Mouse (Mus musculus): ENCODE measurements around the gene Acsbg1. TPM values are rescaled to one million over a fixed set of nuclear protein-coding genes. Genes with fewer than 3 reads are reported as not detected.

The Acsbg1 gene
- polyA plus RNA-seq, 1 experiment = 1.5 TPM

DNA sequence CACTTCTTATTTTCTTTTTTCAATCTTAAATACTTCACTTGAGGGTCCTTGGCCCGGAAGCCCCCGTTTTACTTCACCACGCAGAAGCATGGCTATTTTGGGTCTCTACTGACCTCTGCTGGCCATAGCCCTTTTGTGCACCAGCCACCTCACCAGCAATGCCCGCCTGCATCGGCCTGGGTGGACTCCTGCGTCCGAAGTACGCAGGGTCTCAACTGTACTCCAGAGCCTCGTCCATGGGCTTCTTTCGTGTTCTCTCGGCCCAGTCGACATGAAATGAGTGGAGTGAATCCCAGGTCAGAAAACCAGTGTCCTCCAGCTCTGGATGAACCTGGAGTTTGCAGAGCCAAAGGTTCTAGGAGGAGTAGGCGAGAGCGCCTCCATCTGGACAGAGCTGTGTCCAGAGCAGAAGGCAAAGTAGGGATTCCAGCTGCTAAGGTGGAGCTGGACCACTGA is 14.9 kb upstream of the Acsbg1 start:
- WGBS = 4% methylated on average over 14 of the region's 14 CpGs

DNA sequence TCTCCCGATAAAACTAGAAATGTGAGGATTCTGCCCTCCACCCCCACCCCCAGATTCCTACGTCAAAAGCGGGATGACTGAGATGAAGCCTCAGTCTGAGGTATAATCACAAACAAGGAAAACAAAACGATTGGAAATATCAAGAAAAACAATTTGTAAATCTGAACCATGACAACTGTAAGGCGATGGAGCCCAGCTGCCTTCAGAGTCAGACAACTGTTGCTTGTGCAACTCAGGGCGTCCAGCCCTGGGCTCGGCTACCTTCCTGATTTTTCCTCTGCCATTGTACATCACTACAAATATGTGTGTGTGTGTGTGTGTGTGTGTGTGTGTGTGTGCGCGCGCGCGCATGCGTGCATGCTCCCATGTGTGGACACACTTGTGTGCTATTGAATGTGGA is 12.2 kb upstream of the Acsbg1 start:
- no peak for DNase-seq (ENCODE audit: low read depth, low spot score)
- WGBS = 85% methylated on average over 13 of the region's 13 CpGs

More for the DNA sequence above, 14.9 kb upstream of the Acsbg1 start:
- DNase-seq (ENCODE audit: low read depth, low spot score) = peak; percentile 28

DNA sequence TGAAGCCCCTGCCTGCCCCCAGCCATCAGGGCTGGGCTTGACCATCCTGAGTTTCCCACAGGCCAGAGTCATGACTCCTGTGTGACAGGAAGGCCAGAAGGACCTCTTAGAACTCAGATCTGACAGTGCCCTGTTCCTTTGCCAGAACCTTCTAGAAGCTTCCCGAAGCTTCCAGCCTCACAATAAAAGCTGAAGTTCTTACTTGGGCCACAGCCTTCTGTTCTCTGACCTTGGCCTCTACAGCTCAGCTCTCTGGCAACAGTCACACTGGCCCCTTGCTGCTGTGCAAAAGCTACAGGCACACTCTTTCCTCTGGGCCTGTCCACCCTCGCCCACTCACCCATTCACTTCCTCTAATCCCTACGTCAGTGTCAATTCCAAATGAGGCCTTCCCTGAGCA is 10.3 kb upstream of the Acsbg1 start:
- no peak for DNase-seq (ENCODE audit: low read depth, low spot score)
- WGBS = 85% methylated on average over 3 of the region's 3 CpGs

DNA sequence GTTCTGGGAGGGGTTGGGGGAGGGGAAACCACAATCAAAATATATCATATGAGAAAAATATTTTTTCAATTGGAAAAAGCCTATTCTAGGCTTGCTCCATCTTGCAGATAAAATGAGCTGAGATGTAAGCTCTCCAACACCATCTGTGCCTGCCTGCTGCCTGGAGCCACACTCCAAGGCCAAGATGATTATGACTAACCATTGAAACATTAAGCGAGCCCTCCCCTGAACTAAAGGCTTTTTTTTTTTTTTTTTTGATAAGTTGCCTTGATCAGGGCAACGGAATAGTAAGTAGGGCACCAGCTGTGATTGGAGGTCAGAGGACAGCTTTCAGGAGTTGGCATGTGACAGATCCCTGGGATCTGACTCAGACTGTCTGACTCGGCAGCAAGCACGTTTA is 6.8 kb upstream of the Acsbg1 start:
- DNase-seq (ENCODE audit: low read depth, low spot score) = no peak
- 58% methylated on average over 4 of the region's 4 CpGs for WGBS

DNA sequence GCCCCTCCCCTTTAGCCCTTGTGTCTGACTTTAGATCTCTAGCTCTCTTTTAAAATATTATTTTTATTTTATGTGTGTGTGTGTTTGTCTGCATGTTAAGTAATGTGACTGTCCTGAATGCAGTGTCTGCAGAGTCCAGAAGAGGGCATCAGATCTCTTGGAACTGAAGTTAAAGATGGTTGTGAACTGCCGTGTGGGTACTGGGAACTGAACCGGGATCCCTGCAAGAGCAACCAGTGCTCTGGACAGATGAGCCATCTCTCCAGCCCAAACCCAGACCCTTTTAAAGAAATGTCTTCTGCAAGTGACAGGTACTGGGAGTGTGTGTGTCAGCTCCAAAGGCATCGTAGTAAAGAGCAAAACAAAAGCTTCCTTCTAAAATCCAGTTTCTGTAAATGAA is 4.4 kb upstream of the Acsbg1 start:
- WGBS = 94% methylated on average over 3 of the region's 3 CpGs
- DNase-seq (ENCODE audit: low read depth, low spot score) = no peak

DNA sequence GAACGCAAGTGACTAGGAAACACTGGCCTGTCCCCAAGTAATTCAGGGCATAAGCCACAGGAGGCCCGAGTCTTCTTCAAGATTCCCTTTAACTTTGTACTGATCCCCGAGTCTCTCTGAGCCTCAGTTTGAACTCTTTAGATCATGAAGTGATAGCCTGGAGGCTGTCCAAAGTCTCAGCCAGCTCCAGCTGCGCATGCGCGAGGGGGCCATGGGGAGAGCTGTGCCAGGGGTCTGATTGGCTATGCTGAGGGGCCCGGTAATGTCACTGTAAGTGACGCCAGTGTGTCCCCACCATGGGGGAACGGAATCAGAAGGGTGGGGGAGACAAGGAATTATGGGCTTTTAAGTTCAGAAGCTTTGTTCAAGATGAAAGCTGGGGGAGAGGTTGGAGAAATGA is 2.7 kb upstream of the Acsbg1 start:
- 82% methylated on average over 9 of the region's 9 CpGs for WGBS

DNA sequence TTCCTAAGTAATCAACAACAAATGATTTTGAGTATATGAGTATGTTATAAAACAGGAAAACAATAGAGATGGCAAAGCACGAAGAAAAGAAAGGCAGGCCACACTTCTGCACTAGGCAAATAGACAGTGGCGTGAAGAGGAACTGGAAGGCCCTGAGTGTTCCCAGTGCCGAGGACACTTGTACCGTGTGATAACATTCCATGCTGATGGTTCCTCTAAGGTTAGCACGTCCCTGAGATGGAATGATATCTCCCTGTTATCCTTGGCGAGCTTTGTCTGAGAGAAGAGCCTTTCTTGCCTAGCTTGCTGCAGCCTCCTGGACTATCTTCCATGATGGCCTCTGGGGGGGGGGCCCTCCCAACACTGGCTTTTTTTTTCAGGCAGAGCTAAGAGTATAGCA is 2.9 kb downstream of the Acsbg1 start:
- 77% methylated on average over 6 of the region's 6 CpGs for WGBS
- no peak for DNase-seq (ENCODE audit: low read depth, low spot score)

More for the DNA sequence above, 2.7 kb upstream of the Acsbg1 start:
- no peak for DNase-seq (ENCODE audit: low read depth, low spot score)

DNA sequence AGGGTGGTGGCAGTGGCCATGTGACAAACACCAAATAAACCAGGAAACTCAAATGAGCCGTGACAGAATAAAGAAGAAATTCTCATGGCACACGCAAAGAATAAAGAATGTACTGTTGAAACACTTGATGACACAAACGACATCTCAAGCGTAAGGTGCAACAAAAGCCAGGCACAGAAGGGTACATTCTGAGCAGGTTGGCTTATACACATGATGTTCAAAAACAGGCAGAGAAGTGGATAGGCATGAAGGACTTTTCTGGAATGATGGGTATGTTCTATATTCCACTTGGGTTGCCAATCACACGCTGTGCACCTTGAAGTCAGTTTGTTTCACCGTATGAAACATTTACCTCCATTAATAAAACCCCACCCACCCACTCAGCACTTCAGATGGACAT is 5.3 kb downstream of the Acsbg1 start:
- no peak for DNase-seq (ENCODE audit: low read depth, low spot score)
- WGBS = 78% methylated on average over 6 of the region's 6 CpGs

DNA sequence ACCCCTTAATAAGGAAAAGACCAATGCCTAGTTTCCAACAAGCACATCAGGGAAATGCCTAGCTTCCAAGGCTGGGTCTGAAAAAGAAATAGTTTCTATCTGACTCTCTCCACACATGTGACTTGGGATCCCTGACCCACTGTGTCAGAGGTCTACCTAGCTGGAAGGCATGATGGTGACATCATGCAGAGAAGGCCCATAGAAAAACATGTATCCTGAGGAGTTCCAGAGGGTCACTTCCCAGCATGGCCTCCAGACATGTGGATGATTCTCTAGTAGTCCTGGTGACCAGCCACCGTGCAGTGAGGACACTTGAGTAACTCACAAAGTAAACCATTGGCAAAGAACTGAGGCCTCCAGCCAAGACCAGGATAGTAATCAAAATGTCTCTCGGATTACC is 5.8 kb downstream of the Acsbg1 start:
- DNase-seq (ENCODE audit: low read depth, low spot score) = no peak

DNA sequence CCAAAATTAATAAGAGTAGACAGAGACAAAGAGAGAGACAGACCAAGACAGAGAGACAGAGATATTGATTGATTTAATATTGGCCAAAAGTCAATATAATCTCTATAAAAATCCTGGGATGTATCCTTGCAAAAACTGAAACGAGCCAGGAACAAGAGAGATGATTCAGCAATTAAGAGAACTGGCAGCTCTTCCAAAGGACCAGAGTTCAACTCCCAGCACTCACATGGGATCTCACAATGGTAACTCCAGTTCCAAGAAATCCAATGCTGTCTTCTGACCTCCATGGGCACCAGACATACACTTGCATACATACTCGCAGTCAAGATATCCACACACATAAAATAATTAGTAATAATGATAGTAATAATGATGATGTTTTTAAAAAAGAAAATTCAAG is 8.9 kb downstream of the Acsbg1 start:
- WGBS = 64% methylated on average over 2 of the region's 2 CpGs
- no peak for DNase-seq (ENCODE audit: low read depth, low spot score)

More for the DNA sequence above, 5.8 kb downstream of the Acsbg1 start:
- WGBS = 69% methylated on average over 2 of the region's 2 CpGs

DNA sequence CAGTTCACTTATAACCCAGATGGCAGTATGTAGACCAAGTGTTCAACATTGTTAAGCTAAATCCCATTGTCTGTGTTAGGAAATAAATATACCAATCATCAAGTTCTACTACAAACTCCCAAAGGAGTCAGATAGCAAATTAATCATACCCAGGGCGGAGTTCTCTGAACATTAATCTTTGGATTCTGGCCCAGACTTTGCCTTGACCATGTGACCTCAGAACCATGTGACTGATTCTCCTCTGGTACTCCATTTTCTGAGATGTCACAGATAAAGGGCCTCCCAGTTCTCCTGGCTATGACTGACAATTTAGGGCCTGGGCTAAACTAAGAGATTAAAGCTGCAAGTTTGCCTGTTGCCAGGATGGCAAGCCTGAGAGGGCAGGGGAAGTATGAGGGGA is 12.3 kb downstream of the Acsbg1 start:
- WGBS = 76% methylated on average over 1 of the region's 1 CpGs
- no peak for DNase-seq (ENCODE audit: low read depth, low spot score)

DNA sequence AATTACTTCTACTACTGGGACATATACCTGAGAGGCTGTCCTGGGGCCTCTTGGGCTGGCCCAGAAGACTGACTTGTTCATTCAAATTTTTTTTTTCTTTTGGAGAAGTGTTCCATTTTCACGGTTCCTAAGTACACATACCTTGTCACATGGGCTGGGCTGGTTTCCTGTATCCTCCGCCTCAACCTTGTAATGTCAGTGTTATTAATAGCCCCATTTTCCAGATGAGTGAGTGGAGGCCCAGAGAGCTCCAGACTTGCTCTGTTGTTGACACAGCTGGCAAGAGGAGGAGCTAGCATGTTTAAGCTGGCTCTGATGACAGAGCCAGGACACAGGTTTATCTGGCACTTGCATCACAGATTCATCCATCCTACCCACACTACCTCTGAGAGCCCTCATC is 14.2 kb downstream of the Acsbg1 start:
- DNase-seq (ENCODE audit: low read depth, low spot score) = no peak
- 43% methylated on average over 2 of the region's 2 CpGs for WGBS

DNA sequence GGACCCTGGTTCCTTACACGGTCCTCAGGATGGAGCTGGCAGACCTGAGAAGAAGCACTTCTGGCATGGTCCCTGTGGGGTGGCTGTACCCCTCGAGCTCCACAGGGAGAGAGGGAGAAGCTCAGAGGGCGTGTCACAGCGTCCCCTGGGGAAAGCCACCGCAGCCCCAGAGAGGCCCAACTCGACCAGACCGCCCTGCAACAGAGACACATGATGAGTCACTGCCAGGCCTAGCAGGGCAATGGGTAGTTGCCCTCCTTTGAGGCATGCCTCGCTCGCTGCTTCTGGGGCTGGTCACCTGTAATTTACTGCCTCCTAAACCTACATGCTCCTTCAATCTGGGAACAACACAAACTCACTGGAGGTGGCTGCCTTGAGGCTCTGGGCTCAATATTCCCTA is 15.4 kb downstream of the Acsbg1 start:
- 58% methylated on average over 9 of the region's 9 CpGs for WGBS
- no peak for DNase-seq (ENCODE audit: low read depth, low spot score)

DNA sequence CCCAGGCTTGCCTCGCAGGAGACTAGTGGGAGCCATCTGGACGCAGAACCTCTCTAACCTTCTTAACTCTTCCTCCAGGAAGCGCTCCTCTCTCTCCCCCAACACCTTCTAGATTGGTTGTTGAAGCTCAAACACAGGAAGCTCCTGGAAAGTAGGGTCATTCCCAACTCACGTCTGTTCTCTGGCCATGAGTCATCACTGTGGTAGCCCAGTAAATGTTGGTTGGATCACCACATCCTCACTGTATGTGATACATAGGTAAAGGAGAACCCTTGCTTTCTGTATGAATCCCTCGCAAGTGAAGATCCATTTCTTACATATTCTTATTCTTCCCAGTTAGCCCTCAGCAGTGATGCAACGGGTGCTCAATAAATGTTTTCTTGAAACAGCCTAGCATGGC is 16.1 kb downstream of the Acsbg1 start:
- WGBS = 75% methylated on average over 6 of the region's 6 CpGs
- no peak for DNase-seq (ENCODE audit: low read depth, low spot score)

DNA sequence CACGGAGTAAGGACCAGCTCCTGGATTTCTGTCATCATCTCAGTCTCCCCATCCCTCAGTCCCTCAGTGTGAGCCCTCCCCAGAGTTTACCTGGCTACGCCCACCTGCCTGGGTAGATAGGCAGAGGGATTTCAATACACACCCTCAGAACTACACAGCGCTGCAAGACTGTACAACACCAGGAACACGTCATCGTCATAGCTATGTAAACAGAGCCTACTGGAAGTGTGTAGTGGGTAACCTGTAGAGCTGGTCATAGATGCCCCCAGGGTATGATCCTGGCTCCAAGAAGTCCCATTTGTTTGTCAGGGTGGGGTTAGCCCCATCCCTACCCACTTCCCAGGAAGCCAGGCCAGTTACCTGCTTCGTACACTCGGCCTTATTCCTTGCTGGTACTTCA is 18.5 kb downstream of the Acsbg1 start:
- DNase-seq (ENCODE audit: low read depth, low spot score) = no peak
- 68% methylated on average over 7 of the region's 7 CpGs for WGBS

DNA sequence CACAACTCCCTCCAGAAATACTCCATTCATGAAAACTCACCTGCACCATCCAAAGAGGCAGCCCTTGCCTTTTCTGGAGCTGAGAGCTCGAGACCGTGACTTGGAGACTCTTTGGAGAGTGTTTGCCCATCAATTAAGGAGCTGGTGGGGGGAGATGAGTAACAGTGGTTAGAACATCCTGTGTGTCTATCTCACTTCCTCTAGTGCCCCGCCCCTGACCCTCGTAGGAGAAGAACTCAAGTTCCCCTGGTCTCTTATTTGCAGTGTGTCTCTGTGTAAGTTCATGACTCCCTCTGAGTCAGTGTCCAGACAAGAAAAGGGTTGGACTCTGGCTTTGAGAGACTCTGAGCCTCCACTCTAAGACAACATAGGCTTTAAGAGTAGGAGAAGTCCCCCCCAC is 19.1 kb downstream of the Acsbg1 start:
- no peak for DNase-seq (ENCODE audit: low read depth, low spot score)
- 57% methylated on average over 4 of the region's 4 CpGs for WGBS

DNA sequence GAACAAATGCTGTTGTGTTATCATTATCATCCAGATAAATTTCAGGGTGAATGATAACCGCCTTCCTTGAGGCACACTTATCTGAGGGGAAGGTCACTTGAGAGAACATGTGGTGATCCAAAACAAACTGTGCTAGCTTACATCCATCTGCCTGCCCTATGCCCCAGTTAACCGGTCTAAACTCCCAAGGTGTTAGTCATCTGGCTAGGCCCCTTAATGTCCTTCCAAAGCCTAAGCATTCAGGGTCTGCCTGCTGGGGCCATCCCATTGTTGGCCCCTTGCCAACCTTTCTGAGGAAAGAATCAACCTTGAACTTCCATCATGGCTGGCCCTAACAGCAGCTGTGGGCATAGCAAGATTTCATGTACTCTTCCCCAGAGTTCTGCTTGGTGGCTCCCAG is 19.5 kb downstream of the Acsbg1 start:
- whole genome bisulfite sequencing = 52% methylated on average over 2 of the region's 2 CpGs
- DNase-seq (ENCODE audit: low read depth, low spot score) = no peak

DNA sequence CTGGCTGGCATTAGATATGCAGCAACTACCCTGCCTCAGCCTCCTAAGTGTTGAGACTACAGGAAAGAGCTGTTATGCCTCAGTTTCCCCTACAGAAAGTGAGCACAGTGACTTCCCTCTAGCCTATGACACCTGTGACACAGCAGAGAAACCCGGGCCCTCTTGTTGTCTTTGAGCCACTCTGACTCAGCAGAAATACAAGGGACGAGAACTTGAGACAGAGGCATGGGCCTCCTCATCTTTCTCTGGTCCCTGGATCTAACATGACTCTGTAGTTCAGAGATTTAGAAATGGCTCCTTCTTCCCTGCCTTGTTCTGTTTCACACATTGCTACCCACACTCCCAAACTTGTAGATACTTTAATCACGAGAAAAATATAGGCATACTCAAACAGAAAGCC is 20.1 kb downstream of the Acsbg1 start:
- no peak for DNase-seq (ENCODE audit: low read depth, low spot score)
- 72% methylated on average over 3 of the region's 3 CpGs for WGBS

DNA sequence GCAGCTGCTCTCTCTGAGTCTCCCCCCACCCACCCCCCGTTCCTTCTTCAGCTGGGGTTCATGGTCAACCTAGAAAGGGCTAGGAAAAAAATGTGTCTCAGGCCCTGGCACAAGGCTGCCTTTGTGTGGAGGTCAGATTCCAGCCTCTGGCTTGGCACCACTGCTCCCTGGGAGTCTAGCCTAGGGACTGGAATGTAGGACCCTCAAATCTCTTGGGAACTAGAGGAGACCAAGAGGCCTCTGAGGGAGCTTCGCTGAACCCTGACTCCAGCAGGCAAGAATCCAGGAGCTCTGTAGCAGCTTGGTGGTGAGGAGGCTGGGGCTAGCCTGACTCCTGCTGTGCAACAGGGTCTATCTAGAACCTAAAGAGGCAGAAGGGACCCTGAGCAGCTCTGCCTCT is 22.5 kb downstream of the Acsbg1 start:
- 50% methylated on average over 2 of the region's 2 CpGs for WGBS
- DNase-seq (ENCODE audit: low read depth, low spot score) = no peak

DNA sequence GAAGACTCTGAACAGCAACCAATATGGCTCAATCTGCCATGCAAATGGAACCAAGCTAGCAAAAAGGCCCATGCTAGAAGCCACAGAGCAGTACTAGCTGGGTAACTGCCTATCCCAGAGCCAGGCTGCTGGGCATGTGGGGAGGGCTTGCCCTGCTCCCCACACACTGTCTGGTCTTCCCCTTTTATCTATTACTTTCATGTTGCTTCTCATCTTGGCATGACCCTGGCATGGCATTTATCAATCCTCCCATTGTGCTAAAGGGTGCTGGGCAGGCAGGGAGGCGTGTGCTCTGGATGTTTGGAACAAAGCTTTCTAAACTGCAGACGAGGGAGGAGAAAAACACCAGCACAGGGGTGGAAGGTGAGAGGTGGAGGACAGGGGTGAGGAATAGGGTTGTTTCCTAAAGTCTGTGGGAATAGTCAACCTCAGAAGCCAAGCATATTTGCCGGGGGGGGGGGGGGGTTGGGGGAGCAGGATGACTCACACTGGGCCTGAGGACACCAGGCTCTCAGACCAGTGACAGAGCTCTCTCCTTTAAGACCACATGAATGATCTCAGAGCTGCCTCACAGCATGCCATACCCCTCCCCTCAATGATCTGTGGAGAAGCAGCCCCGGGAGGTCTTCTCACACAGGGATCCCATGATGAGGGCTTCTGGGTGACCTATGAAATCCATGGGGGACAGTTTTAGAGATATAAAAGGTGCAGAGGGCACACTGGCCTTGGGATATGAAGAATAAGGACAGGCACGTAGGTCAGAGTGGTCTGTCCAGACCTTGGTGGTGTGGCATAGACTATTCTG is 24.0 kb downstream of the Acsbg1 start:
- DNase-seq (ENCODE audit: low read depth, low spot score) = no peak
- WGBS = 51% methylated on average over 5 of the region's 5 CpGs

DNA sequence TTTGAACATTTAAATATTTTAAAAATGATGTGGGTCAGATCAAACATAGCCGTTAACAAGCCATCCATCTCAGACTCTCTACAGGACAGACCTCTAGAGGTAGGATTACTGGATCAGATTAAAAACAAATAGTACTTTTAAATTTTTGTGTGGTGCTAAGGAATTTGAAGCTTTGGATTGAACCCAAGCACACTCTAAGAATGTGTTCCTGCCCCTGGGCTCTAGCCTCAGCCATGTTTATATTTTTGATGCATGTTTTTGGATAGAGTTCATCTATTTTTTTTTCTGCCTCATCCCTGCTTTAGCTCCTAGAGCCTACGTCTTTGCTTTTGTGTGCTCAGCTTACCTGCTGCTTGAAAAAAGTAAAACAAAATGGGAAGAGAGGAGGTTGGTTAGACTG is 28.3 kb downstream of the Acsbg1 start:
- no peak for DNase-seq (ENCODE audit: low read depth, low spot score)
- 73% methylated on average over 2 of the region's 2 CpGs for WGBS

DNA sequence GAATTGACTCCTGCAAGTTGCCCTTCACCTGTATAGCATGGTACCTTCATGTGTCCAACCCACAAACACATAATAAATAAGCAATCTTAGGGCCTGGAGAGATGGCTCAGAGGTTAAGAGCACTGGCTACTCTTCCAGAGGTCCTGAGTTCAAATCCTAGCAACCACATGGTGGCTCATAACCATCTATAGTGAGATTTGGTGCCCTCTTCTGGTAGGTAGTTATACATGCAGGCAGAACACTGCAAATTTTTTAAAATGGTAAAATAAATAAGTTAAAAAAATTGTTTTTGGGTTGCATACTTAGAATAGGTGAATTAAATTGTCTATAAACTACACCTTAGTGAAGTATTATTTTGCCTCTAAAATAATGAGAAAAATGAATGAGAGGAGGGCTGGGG is 30.8 kb downstream of the Acsbg1 start:
- DNase-seq (ENCODE audit: low read depth, low spot score) = no peak

All from large intestine, adult 2 months (tissue).